Comparison of ENCODE assay signal across 8 mouse cellular contexts in genomic region chr11:52764461-52764893, GRCm38 (mm10). TPM values are rescaled to one million over a fixed set of nuclear protein-coding genes. Genes with fewer than 3 reads are reported as not detected.
DNase-seq lines count a peak whose midpoint lies in the region; ATAC-seq and TF ChIP-seq lines count a peak whose summit lies in the region.

TSS of gene Fstl4 (plus strand) at chr11:52764634.

- H3K4me2 ChIP-seq in limb, embryonic 14.5 days (replicated peaks; ENCODE audit: low read depth, low read length, severe bottlenecking), result peak within 1 kb of the TSS; percentile 96
- peak within 1 kb of the TSS; percentile 100 for H3K4me2 ChIP-seq in midbrain, postnatal 0 days (ENCODE audit: low read depth, low read length, poor library complexity, severe bottlenecking)

- no peak for TF ChIP-seq CTCF in midbrain, postnatal 0 days (IDR thresholded peaks at IDR 0.05)

- peaks cover 9% of the 10 kb centered on the region; the same call in 1 of the 2 replicates for H3K4me1 ChIP-seq in limb, embryonic 14.5 days (ENCODE audit: control insufficient read depth, insufficient read depth, low read length)
- H3K4me1 ChIP-seq in midbrain, postnatal 0 days (ENCODE audit: insufficient read depth, low read length), result peaks cover 8% of the 10 kb centered on the region; the same call in 1 of the 2 replicates

- H3K4me3 ChIP-seq in limb, embryonic 14.5 days (replicated peaks; ENCODE audit: low read length), result peak within 1 kb of the TSS; percentile 53
- H3K4me3 ChIP-seq in midbrain, postnatal 0 days (ENCODE audit: low read depth, low read length), result peak within 1 kb of the TSS; percentile 67

- DNase-seq in CD4-positive, CD25-positive, alpha-beta regulatory T cell, adult 2 months (ENCODE audit: low read depth, low spot score), result peak; percentile 13
- peak; percentile 57 to 77 for DNase-seq in cerebellum, adult 18-20 months
- peak; percentile 22 to 31 for DNase-seq in frontal cortex, postnatal 25 days (ENCODE audit: low spot score in 2 of 2)
- DNase-seq in kidney, adult 9 months, result peak; percentile 8
- no peak for DNase-seq in limb, embryonic 14.5 days (ENCODE audit: low spot score)
- peak; percentile 39 for DNase-seq in midbrain, postnatal 0 days (ENCODE audit: low spot score)
- DNase-seq in thymus, postnatal 25 days, result peak; percentile 69

- no peak within 1 kb of the TSS for H3K27ac ChIP-seq in limb, embryonic 14.5 days (replicated peaks; ENCODE audit: low read depth, low read length)
- no peak within 1 kb of the TSS for H3K27ac ChIP-seq in midbrain, postnatal 0 days (ENCODE audit: low read depth, low read length)

- no peak for TF ChIP-seq POLR2A in limb, embryonic 14.5 days (IDR thresholded peaks at IDR 0.05; ENCODE audit: borderline replicate concordance, extremely low read depth, insufficient read depth, insufficient read length)

- ATAC-seq in CD4-positive, CD25-positive, alpha-beta regulatory T cell, adult 4 months, result no peak
- peak; percentile 19; the same call in 1 of the 2 replicates for ATAC-seq in limb, embryonic 14.5 days (ENCODE audit: low FRiP score, low read depth)
- peak; percentile 47; the same call in 1 of the 2 replicates for ATAC-seq in midbrain, postnatal 0 days (ENCODE audit: low FRiP score)

- peak within 1 kb of the TSS; percentile 50 for H3K9ac ChIP-seq in limb, embryonic 14.5 days (ENCODE audit: low read depth, low read length, severe bottlenecking)
- H3K9ac ChIP-seq in midbrain, postnatal 0 days (replicated peaks; ENCODE audit: low read length, poor library complexity, severe bottlenecking), result peak within 1 kb of the TSS; percentile 69

- H3K9me3 ChIP-seq in limb, embryonic 14.5 days (ENCODE audit: control insufficient read depth, low read length), result no peaks in the 10 kb centered on the region
- no peaks in the 10 kb centered on the region for H3K9me3 ChIP-seq in midbrain, postnatal 0 days (ENCODE audit: low read length)

- no peaks in the 10 kb centered on the region for H3K36me3 ChIP-seq in limb, embryonic 14.5 days (ENCODE audit: control insufficient read depth, insufficient read depth, low read length)
- no peaks in the 10 kb centered on the region for H3K36me3 ChIP-seq in midbrain, postnatal 0 days (ENCODE audit: insufficient read depth, low read length)

- peaks cover 60% of the 10 kb centered on the region for H3K27me3 ChIP-seq in limb, embryonic 14.5 days (ENCODE audit: control insufficient read depth, insufficient read depth, low read length)
- peaks cover 30% of the 10 kb centered on the region for H3K27me3 ChIP-seq in midbrain, postnatal 0 days (ENCODE audit: insufficient read depth, low read length)

- 0% methylated on average over 37 of the region's 48 CpGs for WGBS in limb, embryonic 14.5 days
- under 1% methylated on average over 39 of the region's 48 CpGs for WGBS in midbrain, postnatal 0 days

RNA-seq across cellular contexts. Expression of gene Fstl4, which starts in this region (rescaled TPM):
- not detected for polyA plus RNA-seq in CD4-positive, CD25-positive, alpha-beta regulatory T cell, adult 4 months (2017; shearing (Covaris generic))
- polyA plus RNA-seq in limb, embryonic 14.5 days (2012; rRNA removed), result 0.97 and 1.4 TPM in 2 replicates
- polyA plus RNA-seq in limb, embryonic 14.5 days (2014; fragmentation: Nextera tagmentation; extraction: Ambion mirVana), result 2.3 and 2.9 TPM in 2 replicates
- total RNA-seq in midbrain, postnatal 0 days (2014; rRNA removed), result 7.1 and 7.6 TPM in 2 replicates
- 9.1 and 9.4 TPM in 2 replicates for polyA plus RNA-seq in midbrain, postnatal 0 days (2015; fragmentation: Nextera tagmentation; extraction: Ambion mirVana)
